Mouse (Mus musculus) adipocyte (in vitro differentiated cells): ENCODE results near the gene Mybph.
A peak's percentile ranks its signal among the peaks of the same experiment; 100 is the strongest.

ENCODE experiments used
- DNase-seq: peaks from one replicate; pipeline ENCODE4 v3.0.0-alpha.2; 2016; ENCODE audit warnings: low spot score

The Mybph gene

GRCm38 (mm10) chr1:134193126-134193525 lies at the start of gene Mybph:
Mybph (plus strand) TSS chr1:134193448.
- no peak for DNase-seq

GRCm38 (mm10) chr1:134146066-134146465 lies 47.2 kb upstream of the Mybph start:
- DNase-seq = no peak

GRCm38 (mm10) chr1:134150076-134150475 lies 43.2 kb upstream of the Mybph start:
- no peak for DNase-seq

GRCm38 (mm10) chr1:134150745-134151144 lies 42.5 kb upstream of the Mybph start:
- DNase-seq = no peak

GRCm38 (mm10) chr1:134151655-134152412 lies 41.4 kb upstream of the Mybph start:
- peak; percentile 93 for DNase-seq

GRCm38 (mm10) chr1:134152626-134153590 lies 40.3 kb upstream of the Mybph start:
- DNase-seq = no peak

GRCm38 (mm10) chr1:134154121-134154520 lies 39.1 kb upstream of the Mybph start:
- no peak for DNase-seq

GRCm38 (mm10) chr1:134154655-134155054 lies 38.6 kb upstream of the Mybph start:
- DNase-seq = no peak

GRCm38 (mm10) chr1:134160404-134160803 lies 32.8 kb upstream of the Mybph start:
- DNase-seq = no peak

GRCm38 (mm10) chr1:134161399-134161798 lies 31.8 kb upstream of the Mybph start:
- no peak for DNase-seq

- no peak for DNase-seq
Observed at GRCm38 (mm10) chr1:134162510-134163225, 30.6 kb upstream of the Mybph start.

- DNase-seq = no peak
Observed at GRCm38 (mm10) chr1:134163476-134163875, 29.8 kb upstream of the Mybph start.

- DNase-seq = no peak
Observed at GRCm38 (mm10) chr1:134164454-134164853, 28.8 kb upstream of the Mybph start.

- DNase-seq = no peak
Observed at GRCm38 (mm10) chr1:134166547-134166946, 26.7 kb upstream of the Mybph start.

- DNase-seq = no peak
Observed at GRCm38 (mm10) chr1:134167416-134168305, 25.6 kb upstream of the Mybph start.

GRCm38 (mm10) chr1:134168567-134168966 lies 24.7 kb upstream of the Mybph start:
- DNase-seq = no peak

- no peak for DNase-seq
Observed at GRCm38 (mm10) chr1:134168985-134169697, 24.1 kb upstream of the Mybph start.

GRCm38 (mm10) chr1:134173081-134173480 lies 20.2 kb upstream of the Mybph start:
- no peak for DNase-seq

- DNase-seq = no peak
Observed at GRCm38 (mm10) chr1:134177976-134178375, 15.3 kb upstream of the Mybph start.

GRCm38 (mm10) chr1:134182025-134182424 lies 11.2 kb upstream of the Mybph start, which contains the start of gene Chil1:
Chil1 (plus strand) TSS chr1:134182176.
- DNase-seq = peak; percentile 28
